Mouse (Mus musculus) gastrocnemius, postnatal 4 days (tissue): ENCODE measurements around the gene Nfkb1. TPM values are rescaled to one million over a fixed set of nuclear protein-coding genes. Genes with fewer than 3 reads are reported as not detected.

Source experiments
- DNase-seq, 2 experiments: peaks; one replicate each; pipeline ENCODE4 v3.0.0; 2021 to 2022; ENCODE audit warnings: low spot score in 2 of 2, mixed read lengths in 2 of 2
- total RNA-seq, 2 experiments: library from RNA; stranded (reverse); gene quantifications; 2 replicates each; pipeline ENCODE4 v1.2.3; 2021

Gene Nfkb1
- total RNA-seq, 2 experiments from 2014 or later: 36.1 to 37.0 TPM

- DNase-seq: no peak
Measured at GRCm38 (mm10) chr3:135634275-135634674, 57.1 kb downstream of the Nfkb1 start.

GRCm38 (mm10) chr3:135631856-135632255 lies 59.5 kb downstream of the Nfkb1 start:
- DNase-seq: no peak

GRCm38 (mm10) chr3:135631096-135631457 lies 60.3 kb downstream of the Nfkb1 start:
- DNase-seq: no peak

- no peak for DNase-seq
Measured at GRCm38 (mm10) chr3:135630430-135631095, 60.8 kb downstream of the Nfkb1 start.

- DNase-seq: no peak
Measured at GRCm38 (mm10) chr3:135629830-135630355, 61.5 kb downstream of the Nfkb1 start.

GRCm38 (mm10) chr3:135628706-135629169 lies 62.6 kb downstream of the Nfkb1 start:
- DNase-seq: no peak

GRCm38 (mm10) chr3:135628000-135628705 lies 63.2 kb downstream of the Nfkb1 start:
- DNase-seq: no peak

- no peak for DNase-seq
Measured at GRCm38 (mm10) chr3:135625290-135625689, 66.1 kb downstream of the Nfkb1 start.

GRCm38 (mm10) chr3:135616730-135617129 lies 74.6 kb downstream of the Nfkb1 start:
- no peak for DNase-seq

- no peak for DNase-seq
Measured at GRCm38 (mm10) chr3:135614376-135614775, 77.0 kb downstream of the Nfkb1 start.

- DNase-seq: no peak
Measured at GRCm38 (mm10) chr3:135610221-135610620, 81.1 kb downstream of the Nfkb1 start.

GRCm38 (mm10) chr3:135607660-135608473 lies 83.5 kb downstream of the Nfkb1 start:
- DNase-seq: no peak

GRCm38 (mm10) chr3:135607021-135607420 lies 84.3 kb downstream of the Nfkb1 start:
- no peak for DNase-seq

- DNase-seq: no peak
Measured at GRCm38 (mm10) chr3:135606592-135606991, 84.8 kb downstream of the Nfkb1 start.

- DNase-seq: no peak
Measured at GRCm38 (mm10) chr3:135605474-135605873, 85.9 kb downstream of the Nfkb1 start.

- no peak for DNase-seq
Measured at GRCm38 (mm10) chr3:135604626-135605417, 86.5 kb downstream of the Nfkb1 start.

GRCm38 (mm10) chr3:135602731-135603130 lies 88.6 kb downstream of the Nfkb1 start:
- DNase-seq: no peak

GRCm38 (mm10) chr3:135598355-135598754 lies 93.0 kb downstream of the Nfkb1 start:
- no peak for DNase-seq

- DNase-seq: no peak
Measured at GRCm38 (mm10) chr3:135597014-135597413, 94.3 kb downstream of the Nfkb1 start.

- no peak for DNase-seq
Measured at GRCm38 (mm10) chr3:135594238-135594917, 97.0 kb downstream of the Nfkb1 start.
